Mouse (Mus musculus) spleen, embryonic (tissue): ENCODE measurements around the gene Zfp454.

ENCODE experiments used
- CTCF ChIA-PET: fragments of 350-600 bp; sonication (Branson Sonifier 250); formaldehyde crosslinking; loops from one replicate; lab custom pipeline; 2022; lab: Charles Lee

The Zfp454 gene

DNA sequence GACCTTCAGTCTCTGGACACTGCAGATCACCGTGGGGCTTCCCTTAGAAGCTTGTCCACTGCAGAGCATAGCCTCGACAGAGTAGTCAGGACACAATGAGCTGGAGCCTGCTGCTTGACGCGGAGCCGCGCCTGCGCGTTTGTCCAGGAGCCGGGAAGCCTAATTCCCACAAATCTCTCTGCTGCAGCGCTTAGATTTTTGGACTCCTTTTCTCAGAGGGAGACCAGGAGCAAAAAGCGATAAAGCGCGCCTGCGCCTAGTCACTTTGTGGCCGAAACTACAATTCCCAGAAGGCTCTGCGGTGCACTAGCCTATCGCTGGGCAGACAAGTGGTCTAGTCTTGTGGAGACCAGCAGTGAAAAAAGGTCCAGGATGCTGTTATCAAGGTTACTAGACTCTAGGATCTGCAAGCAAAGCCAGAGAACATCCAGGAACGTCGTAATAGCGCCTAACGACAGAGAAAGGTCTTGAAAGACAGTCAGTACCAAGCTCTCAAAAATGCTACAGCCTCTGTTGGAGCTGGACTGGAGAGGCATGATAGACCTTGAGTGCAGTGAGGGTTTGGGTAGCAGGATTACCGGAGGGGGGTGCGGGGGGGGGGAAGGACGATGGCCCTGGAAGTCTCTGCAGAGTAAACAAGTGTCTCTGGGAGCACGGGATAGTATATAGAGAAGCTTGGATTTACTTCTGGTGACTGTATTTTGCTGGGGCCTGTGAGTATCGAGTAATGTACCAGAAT lies at the start of gene Zfp454:
Gene Zfp454 (minus strand): TSS at position 262 of the 739 bp plus-strand sequence.
- CTCF ChIA-PET = no interaction called here

DNA sequence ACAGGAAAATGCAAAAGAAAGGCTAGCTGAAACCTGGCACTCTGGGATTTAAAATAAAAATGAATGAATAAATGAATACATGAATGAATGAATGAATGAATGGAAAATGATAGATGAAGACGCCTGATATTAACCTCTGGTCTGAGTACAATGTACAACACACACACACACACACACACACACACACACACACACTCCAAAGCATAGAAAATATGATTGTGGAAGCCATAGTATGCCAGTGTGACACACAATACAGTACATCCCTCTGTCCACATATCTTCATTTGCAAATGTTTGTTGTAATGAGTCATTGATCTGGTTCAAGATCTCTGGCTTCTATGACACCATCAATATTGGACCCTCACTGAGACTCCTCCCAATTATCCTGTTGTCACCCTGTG lies 44.6 kb upstream of the Zfp454 start:
- CTCF ChIA-PET = no interaction called here

DNA sequence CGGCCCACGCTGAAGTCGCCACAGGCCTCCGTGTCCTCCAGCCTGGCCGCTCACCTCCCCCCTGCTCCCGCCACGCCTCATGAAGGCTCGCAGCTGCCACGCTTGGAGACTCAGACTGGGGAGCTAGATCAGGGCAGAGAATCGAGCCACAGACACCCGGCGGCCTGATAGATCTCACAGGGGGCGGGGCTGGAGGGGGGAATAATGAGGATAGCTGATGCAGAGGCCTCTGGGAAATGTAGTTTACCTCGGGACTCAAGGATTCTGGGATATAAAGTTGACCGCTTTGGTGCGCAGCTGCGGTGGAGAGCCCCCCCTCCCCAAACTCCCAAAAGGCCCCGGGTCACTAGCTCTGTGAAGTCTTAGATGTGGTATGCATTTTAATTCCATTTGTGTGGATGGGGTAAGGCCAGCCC lies 44.0 kb upstream of the Zfp454 start, which contains the start of gene Zfp354b:
Gene Zfp354b (minus strand): TSS at position 183 of the 416 bp plus-strand sequence.
- CTCF ChIA-PET = no interaction called here

GRCm38 (mm10) chr11:50931021-50931420 lies 43.6 kb upstream of the Zfp454 start:
- CTCF ChIA-PET = no interaction called here

DNA sequence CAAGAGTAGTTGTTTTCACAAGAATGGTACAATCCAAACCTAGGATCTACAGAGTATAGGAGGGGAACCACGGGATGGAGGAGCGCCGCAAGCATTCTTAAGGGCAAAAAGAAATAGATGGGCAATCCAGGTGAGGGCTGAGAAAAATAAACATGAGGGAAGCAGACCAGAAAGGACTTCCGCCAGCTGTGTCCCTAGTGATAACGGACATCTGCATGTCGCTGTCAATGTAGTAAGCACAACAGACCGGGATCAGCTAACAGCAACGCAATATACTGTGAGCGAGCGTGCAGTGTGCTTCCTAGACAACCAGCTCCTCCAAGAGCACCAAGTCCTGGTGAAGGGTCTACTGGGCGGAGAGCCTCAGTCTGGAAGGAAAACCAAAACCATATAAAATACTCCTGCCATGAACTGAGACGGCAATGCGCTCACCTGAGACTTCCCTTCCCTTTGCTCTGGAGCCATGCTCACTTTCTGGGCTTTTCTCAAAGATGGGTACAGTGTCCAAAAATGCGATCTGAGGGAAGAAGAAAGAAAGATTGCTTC lies 43.1 kb upstream of the Zfp454 start:
- CTCF ChIA-PET = no interaction called here

- CTCF ChIA-PET = no interaction called here
Measured at GRCm38 (mm10) chr11:50915671-50916320, 28.3 kb upstream of the Zfp454 start, which contains the start of gene Zfp2. Gene Zfp2 (minus strand): TSS chr11:50916165.

DNA sequence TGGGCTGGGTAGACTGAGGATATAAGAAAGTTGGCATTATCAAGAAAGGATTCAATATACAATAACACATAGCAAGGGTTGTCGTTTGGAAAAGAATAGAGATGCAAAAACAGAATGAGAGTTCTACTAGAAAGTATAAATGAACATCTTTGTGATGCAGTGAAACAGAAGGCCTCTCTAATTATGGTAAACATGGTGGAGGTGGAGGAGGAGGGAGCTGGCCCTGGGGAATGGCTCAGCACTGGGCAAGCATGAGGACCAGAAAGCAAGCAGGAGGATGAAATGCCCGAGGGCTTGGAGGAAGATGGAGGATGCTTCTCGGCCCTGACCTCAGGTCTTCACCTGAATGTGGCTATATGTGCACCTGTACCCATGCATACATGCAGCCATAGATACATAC lies 27.0 kb upstream of the Zfp454 start:
- CTCF ChIA-PET = interaction anchor here (0.6 kb wide), 2 partner anchors 63 to 1313 kb away, joined by 3 to 8 read pairs; no protein-coding TSS in a partner anchor

- CTCF ChIA-PET = interaction anchor here (0.9 kb wide), 1 partner anchor 25 kb away, joined by 4 read pairs; no protein-coding TSS in a partner anchor
Measured at GRCm38 (mm10) chr11:50913301-50913700, 25.9 kb upstream of the Zfp454 start.

DNA sequence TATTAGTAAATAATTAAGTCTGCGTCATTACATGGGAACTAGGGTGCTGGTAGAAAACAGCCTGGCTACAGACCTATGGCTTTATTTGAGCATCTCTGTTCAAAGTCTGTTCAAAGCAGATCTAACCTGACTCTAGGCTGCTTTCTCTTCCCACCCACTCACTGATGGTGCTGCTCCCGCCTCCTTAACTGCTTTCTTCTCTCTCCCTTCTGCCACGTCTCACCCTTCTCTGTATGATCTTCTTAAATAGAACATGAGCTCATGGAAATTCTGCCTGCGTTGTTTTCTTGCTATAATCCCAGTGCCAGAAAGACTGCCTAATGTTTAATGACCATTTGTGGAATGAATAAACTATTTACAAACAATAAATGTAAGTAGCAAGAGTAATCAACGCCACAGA lies 20.7 kb upstream of the Zfp454 start:
- CTCF ChIA-PET = no interaction called here

DNA sequence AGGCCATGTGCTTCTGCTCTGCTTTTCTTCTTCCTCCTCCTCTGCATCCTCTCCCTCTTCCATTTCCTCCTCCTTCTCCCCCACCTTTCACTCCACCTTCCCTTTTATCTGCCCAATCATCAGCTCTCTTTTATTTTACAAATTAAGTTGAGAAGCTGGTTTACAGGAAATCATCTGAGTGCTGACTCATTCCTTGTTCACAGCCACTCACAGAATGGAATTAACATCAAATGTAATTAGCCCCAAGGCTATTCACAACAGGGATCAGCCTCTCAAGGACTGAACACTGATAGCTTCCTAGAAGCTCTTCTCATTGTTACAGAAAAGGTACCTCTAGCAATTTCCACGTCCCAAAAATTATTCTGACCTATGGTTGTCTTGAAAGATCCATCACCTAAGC lies 9.9 kb upstream of the Zfp454 start:
- CTCF ChIA-PET = no interaction called here

DNA sequence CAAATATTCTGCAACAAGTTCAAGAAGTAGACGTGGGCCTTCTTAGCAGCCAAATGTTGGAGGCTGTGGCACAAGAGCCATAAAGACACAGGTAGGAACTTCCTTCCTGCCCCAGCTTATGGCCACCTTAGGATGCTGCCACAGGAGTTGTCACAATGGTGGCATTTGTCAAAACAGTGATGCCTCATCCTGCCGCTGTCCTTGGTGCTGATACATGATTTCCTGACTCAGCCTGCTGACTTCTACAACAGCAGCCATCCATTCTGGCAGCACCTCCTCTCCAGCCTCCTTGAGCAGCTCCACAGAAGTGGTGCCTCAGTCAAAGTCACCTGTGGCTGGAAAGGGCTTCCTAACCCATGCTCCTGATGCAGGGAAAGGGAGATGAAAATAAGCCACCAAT lies 5.0 kb upstream of the Zfp454 start:
- CTCF ChIA-PET = no interaction called here

DNA sequence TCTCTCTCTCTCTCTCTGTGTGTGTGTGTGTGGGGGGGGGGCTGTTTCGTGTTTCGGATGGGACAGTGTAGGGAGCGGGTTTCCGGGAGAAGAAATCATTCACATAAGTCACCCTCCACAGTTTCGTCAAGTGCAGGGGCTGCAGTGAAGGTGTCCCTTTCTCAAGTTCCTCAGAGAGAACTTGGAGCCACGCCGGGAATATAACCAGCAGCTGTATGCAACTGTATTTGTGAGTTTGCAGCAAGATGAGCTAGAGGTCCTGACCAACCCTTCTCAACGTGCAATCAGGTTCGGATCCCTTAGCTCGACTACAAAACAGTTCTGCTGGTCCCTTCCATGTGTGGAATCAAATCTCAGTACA lies 538 bp downstream of the Zfp454 start:
- CTCF ChIA-PET = no interaction called here

DNA sequence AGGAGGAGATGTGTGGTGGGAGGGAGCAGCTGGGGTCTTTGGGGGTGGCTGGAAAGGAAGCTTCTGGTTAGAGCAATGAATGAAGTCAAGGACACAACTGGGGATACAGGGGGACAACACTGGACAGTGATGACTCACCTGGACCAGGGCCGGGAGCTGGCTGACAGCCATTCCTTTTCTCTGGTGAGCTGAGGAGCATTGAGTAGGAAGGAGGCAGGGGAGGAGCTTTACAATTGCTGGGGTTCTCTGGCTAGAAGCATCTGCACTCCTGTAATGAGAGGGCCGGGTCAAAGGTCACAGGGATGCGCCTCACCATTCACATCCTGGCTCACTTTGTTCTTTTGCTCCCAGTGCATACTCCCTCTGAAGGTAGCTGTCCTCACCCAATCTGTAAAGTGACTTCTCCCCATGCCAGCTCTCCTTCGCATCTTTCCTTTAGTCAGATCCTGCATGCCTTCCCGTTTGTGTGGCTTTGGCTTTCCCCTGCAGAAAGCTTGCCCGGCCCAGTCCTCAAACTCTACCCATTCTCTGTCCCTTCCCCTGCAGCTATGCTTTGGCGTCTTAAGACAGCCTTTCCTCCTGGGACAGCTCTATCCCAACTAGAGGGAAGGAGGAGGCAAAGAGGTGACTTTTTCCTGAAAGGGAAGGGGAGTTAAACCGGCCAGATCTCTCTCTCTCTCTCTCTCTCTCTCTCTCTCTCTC lies 1.1 kb downstream of the Zfp454 start:
- CTCF ChIA-PET = no interaction called here

- CTCF ChIA-PET = no interaction called here
Measured at GRCm38 (mm10) chr11:50883756-50884155, 3.7 kb downstream of the Zfp454 start.

- CTCF ChIA-PET = no interaction called here
Measured at GRCm38 (mm10) chr11:50878641-50879040, 8.8 kb downstream of the Zfp454 start.

GRCm38 (mm10) chr11:50850989-50851601 lies 36.4 kb downstream of the Zfp454 start:
- CTCF ChIA-PET = interaction anchor here (0.6 kb wide), 1 partner anchor 63 kb away, joined by 8 read pairs; no protein-coding TSS in a partner anchor

DNA sequence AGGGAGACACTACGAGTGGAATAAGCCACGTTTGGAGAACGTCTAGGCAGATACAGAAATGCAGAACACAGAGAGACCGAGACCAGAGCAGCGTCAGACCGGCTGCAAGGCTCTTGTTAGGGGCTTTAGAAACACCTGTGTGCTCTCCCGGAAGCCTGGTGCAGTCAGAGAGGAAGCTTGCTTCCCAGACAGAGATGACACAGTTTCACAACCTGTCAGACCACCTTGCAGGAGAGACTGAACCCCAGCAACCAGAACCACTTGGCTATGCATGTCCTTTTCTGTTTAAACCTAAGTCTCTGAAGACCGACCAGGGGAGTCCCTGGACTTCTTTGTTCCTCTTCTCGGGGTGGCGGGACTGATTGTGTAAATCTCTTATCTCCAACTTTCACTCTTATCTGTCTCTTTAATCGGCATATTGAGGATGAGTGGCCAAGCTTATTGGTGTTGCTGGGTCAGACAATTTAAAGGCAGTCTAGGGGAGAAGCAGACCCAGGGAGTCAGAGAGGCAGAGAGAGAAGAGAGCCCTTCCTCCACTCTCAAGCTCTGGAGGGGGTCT lies 37.2 kb downstream of the Zfp454 start, which contains the start of gene Grm6:
Gene Grm6 (plus strand): TSS at position 509 of the 559 bp plus-strand sequence.
- CTCF ChIA-PET = no interaction called here

GRCm38 (mm10) chr11:50849310-50849709 lies 38.1 kb downstream of the Zfp454 start:
- CTCF ChIA-PET = no interaction called here

DNA sequence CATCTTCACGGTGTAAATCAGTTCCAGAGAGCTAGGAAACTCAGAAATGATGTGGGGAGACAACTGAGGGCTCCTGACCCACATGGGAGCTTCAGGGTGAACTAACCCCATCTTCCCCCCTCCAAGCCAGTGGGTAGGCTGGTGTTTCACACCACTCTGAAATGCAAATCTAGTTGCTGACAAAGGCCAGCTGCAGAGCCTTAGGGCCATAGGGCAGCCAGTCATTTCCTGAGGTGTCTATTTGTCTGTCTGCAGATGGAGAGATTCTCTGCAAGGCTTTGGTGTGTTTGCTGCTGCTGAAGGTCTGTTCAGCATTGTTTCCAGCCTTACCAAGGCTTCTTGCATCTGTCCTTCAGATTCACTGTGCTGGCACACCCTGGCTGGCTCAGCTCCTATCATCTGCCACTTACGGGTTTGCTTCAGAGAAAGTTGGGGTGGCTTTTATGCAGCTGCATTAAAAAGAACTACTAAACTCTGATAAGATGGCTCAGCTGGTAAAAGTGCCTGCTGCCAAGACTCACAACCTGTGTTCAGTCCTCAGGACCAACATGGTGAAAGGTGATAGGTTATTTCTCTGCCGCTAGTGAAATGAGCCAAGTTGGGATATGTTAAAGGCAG lies 38.8 kb downstream of the Zfp454 start:
- CTCF ChIA-PET = no interaction called here

DNA sequence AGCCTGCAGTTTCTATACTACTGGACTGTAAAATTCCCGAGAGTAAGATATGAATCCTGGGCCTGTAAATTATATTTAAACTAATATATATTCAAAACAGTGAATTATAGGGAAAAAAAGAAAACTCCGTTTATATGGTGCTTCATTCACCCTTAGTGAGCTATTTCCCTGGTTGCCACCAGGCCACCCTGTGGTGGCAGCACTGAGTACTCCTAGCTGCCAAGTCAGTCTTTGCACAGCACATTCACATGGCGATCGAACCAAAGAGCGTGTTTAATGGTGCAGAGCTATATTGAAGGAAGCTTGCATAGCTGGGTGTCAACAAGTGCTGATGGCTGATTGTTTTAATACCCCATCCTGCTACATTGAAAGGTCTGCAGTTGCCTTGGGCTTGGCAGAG lies 40.4 kb downstream of the Zfp454 start:
- CTCF ChIA-PET = no interaction called here

GRCm38 (mm10) chr11:50845951-50846350 lies 41.5 kb downstream of the Zfp454 start:
- CTCF ChIA-PET = no interaction called here
